33 mouse cellular contexts compared by ENCODE assay signal in the genomic region with DNA sequence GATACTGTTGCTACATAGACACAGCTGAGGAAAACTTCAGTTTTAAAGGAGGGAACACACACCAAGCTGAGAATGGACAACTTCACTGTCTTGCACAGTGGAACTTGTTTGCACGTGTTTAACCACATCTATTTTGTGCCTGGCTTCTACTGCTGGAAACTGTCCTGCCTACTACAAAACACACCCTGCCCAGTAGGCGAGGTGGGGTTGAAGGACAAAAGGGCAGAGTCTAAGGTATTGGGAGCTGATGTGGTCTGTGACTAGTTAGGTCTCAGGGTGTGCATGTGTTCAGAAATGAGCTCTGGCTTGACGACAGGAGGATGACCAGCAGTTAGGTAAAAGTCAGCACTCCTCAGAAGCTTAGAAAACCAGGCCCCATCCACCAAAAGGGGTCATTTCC.
"Had no signal": no experiment of that assay in that cellular context is flagged by ENCODE, and none has a peak within 500 bp of the region (broad histone marks: within the 10 kb centered on the region; RNA-seq: fewer than 3 reads in every experiment).

No protein-coding gene starts in this region.

- H3K27ac ChIP-seq: limb, embryonic 10.5 days; limb, embryonic 12.5 days; limb, embryonic 13.5 days; limb, embryonic 15.5 days; liver, embryonic 12.5 days; liver, embryonic 13.5 days; liver, embryonic 14.5 days; liver, embryonic 15.5 days; lung, embryonic 15.5 days; macrophage; midbrain, embryonic 10.5 days; midbrain, embryonic 12.5 days; midbrain, embryonic 13.5 days; midbrain, embryonic 15.5 days; neural tube, embryonic 12.5 days; neural tube, embryonic 13.5 days had no signal

- H3K9me3 ChIP-seq: limb, embryonic 10.5 days; limb, embryonic 13.5 days; limb, embryonic 15.5 days; liver, embryonic 12.5 days; liver, embryonic 13.5 days; liver, embryonic 15.5 days; lung, embryonic 15.5 days; midbrain, embryonic 10.5 days; midbrain, embryonic 12.5 days; midbrain, embryonic 13.5 days; midbrain, embryonic 15.5 days; neural tube, embryonic 13.5 days had no signal

- DNase-seq: left cerebral cortex, postnatal 4 days; liver; liver, embryonic 13.5 days; liver, postnatal 0 days; lung, adult 18-20 months; lung, adult 2 months; lung, embryonic 14.5 days; lung, postnatal 10 days; lung, postnatal 14 days; lung, postnatal 36 days; lung, postnatal 4 days; midbrain, embryonic 14.5 days had no signal

- H3K4me2 ChIP-seq: limb, embryonic 12.5 days; limb, embryonic 13.5 days; limb, embryonic 15.5 days; liver, embryonic 11.5 days; liver, embryonic 12.5 days; liver, embryonic 13.5 days; liver, embryonic 15.5 days; lung, embryonic 14.5 days; lung, embryonic 15.5 days; midbrain, embryonic 11.5 days; midbrain, embryonic 12.5 days; midbrain, embryonic 13.5 days; midbrain, embryonic 15.5 days; neural tube, embryonic 12.5 days; neural tube, embryonic 13.5 days had no signal

- H3K4me1 ChIP-seq: liver, embryonic 12.5 days; liver, embryonic 13.5 days; liver, embryonic 15.5 days; lung, embryonic 15.5 days; megakaryocyte, embryonic 14.5 days; midbrain, embryonic 10.5 days; midbrain, embryonic 12.5 days; neural tube, embryonic 12.5 days had no signal

- H3K4me3 ChIP-seq: limb, embryonic 10.5 days; limb, embryonic 12.5 days; limb, embryonic 13.5 days; limb, embryonic 15.5 days; liver, embryonic 12.5 days; liver, embryonic 13.5 days; liver, embryonic 15.5 days; lung, embryonic 15.5 days; megakaryocyte, embryonic 14.5 days; midbrain, embryonic 10.5 days; midbrain, embryonic 12.5 days; midbrain, embryonic 13.5 days; midbrain, embryonic 15.5 days; myocyte; neural tube, embryonic 12.5 days; neural tube, embryonic 13.5 days had no signal

- H3K9ac ChIP-seq: limb, embryonic 12.5 days; limb, embryonic 13.5 days; limb, embryonic 15.5 days; liver, embryonic 12.5 days; liver, embryonic 13.5 days; liver, embryonic 14.5 days; liver, embryonic 15.5 days; liver, postnatal 0 days; lung, embryonic 14.5 days; lung, embryonic 15.5 days; midbrain, embryonic 12.5 days; midbrain, embryonic 13.5 days; midbrain, embryonic 15.5 days; neural tube, embryonic 12.5 days; neural tube, embryonic 13.5 days had no signal

- H3K27me3 ChIP-seq: limb, embryonic 15.5 days; liver, embryonic 12.5 days; liver, embryonic 13.5 days; liver, embryonic 15.5 days; midbrain, embryonic 13.5 days; midbrain, embryonic 15.5 days; neural tube, embryonic 12.5 days; neural tube, embryonic 13.5 days had no signal

- ATAC-seq: liver, embryonic 12.5 days; liver, postnatal 0 days; lung, postnatal 0 days; midbrain, embryonic 13.5 days; midbrain, embryonic 15.5 days; midbrain, embryonic 16.5 days had no signal

- H3K36me3 ChIP-seq: limb, embryonic 10.5 days; limb, embryonic 13.5 days; limb, embryonic 15.5 days; liver, embryonic 12.5 days; liver, embryonic 13.5 days; liver, embryonic 15.5 days; lung, embryonic 15.5 days; midbrain, embryonic 12.5 days; midbrain, embryonic 15.5 days; neural tube, embryonic 12.5 days; neural tube, embryonic 13.5 days had no signal
